Mouse (Mus musculus) cortical plate, adult 2 months (tissue): Measurements from ENCODE around the gene Pcgf2. TPM values are rescaled to one million over a fixed set of nuclear protein-coding genes. Genes with fewer than 3 reads are reported as not detected.

Experiments
- H3K27ac ChIP-seq: fragments of 200-500 bp; 2 replicates; pipeline ENCODE4 v1.5.1; 2012; ENCODE audit warnings: low read length, control low read depth, inconsistent platforms; ENCODE audit not compliant: insufficient read depth
- H3K4me1 ChIP-seq: fragments of 200-500 bp; 2 replicates; pipeline ENCODE4 v1.6.1; 2011; ENCODE audit warnings: low read length; ENCODE audit not compliant: control insufficient read depth, insufficient read depth
- H3K4me3 ChIP-seq: fragments of 200-500 bp; 2 replicates; pipeline ENCODE4 v1.5.1; 2011; ENCODE audit warnings: mild to moderate bottlenecking, low read length, control low read depth; ENCODE audit not compliant: insufficient read depth
- CTCF ChIP-seq: fragments of 200-500 bp; IDR thresholded peaks from 2 replicates; pipeline ENCODE4 v1.5.1; 2011; ENCODE audit warnings: mild to moderate bottlenecking, control low read depth, low read length; ENCODE audit not compliant: insufficient read depth; ENCODE audit errors: extremely low read depth
- POLR2A ChIP-seq: fragments of 200-500 bp; IDR thresholded peaks from 2 replicates; pipeline ENCODE4 v1.6.1; 2011; ENCODE audit warnings: mild to moderate bottlenecking, low read length, control low read depth; ENCODE audit not compliant: insufficient read depth; ENCODE audit errors: extremely low read depth
- polyA plus RNA-seq: library from polyadenylated mRNA; depleted of rRNA; stranded (reverse); fragments of >200 nt; gene quantifications from 2 replicates; pipeline ENCODE4 v1.2.3, GENCODE M21; 2012

Pcgf2 gene
- polyA plus RNA-seq, 1 experiment = 64.1 TPM

DNA sequence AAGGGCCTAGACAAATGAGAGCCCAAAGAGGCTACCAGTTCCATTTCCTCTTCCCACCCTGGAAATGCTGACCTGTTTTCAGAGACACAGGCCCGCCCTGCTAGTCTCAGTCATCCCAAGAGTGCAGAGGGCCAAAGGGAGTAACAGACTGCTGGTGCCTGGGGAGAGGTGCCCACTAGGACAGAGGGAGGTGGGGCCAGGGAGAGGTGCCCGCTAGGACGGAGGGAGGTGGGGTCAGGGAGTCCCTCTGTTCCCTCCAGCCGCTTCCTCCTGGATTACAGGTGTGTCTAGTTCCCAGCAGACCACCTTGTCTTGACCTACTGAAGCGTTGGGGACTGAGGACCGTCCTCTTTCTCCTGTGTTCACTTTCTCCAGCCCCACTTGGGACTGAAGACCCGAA, 15.5 kb downstream of the Pcgf2 start:
- no peak overlapping the region for H3K27ac ChIP-seq
- TF ChIP-seq POLR2A = 0 out of 2 replicates have a peak, but pooled peaks have one; percentile 7
- TF ChIP-seq CTCF = no peak
- H3K4me3 ChIP-seq = no peak overlapping the region
- H3K4me1 ChIP-seq = peaks cover 4% of the 10 kb centered on the region

DNA sequence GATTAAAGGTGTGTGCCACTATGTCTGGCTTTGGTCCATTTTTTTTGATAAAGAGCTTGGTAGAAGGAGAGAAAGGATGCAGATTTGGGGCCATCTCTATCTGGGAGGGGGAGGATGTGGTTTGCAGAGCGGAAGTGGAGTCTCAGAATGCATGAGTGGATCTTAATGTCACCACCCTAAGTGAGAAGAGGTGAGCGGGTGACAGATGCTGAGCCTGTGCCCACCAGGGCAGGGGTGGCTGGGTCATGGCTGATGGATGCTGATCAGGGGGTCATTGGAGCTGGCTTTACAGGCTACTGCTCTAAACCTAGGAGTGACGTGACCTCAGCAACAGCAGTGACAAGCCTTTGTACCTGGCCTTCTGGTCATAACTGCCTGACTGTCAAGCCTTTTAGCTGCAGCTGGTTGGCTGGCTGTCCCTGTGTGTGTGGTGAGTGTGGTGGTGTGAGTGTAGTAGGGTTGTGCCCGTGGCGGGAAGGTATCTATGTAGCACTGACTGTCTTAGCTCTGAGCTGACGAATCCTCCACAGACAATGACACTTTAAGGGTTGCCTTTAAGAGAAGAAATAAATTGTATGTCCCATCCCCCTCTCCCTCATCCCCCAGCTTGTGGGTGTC, 16.1 kb downstream of the Pcgf2 start:
- no peak overlapping the region for H3K27ac ChIP-seq
- peaks cover 4% of the 10 kb centered on the region for H3K4me1 ChIP-seq
- H3K4me3 ChIP-seq = no peak overlapping the region
- no peak for TF ChIP-seq CTCF
- no peak for TF ChIP-seq POLR2A

DNA sequence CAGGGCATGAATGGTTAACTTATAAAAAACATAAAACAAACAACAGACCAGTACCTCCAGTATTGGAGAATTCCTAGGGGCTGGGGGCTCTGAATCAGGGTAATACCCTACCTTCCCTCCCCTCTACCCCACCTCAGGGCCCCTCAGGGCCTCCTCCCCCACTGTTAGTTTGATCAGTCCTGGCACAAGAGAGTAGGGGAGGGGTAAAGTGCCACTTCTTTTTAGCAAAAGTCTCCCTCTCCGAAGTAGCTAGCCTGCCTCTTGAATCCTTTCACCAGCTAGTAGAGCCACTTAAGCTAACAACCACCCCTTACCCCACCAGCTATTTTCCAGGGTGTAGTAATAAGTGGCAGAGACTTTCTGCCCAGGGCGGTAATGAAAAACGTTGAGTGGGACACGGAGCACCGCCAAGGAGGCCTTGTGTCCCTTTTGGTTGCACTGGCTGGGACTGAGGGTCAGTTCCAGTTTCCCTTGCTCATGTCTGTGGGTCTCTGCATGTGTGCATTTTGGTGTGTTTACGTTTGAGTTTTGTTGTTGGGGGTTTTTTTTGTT, 17.7 kb downstream of the Pcgf2 start:
- H3K4me3 ChIP-seq = no peak overlapping the region
- TF ChIP-seq POLR2A = no peak
- no peak for TF ChIP-seq CTCF
- no peak overlapping the region for H3K27ac ChIP-seq

DNA sequence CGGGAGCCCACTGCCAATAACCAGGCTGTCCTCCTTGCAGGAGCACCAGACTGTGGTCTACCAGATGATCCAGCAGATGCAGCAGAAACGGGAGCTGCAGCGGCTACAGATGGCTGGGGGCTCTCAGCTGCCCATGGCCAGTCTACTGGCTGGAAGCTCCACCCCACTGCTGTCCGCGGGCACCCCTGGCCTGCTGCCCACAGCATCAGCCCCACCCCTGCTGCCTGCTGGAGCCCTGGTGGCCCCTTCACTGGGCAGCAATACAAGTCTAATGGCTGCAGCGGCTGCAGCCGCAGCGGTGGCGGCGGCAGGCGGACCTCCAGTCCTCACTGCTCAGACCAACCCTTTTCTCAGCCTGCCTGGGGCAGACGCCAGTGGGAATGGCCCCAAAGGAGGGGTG, 19.9 kb downstream of the Pcgf2 start:
- Histone ChIP-seq H3K27ac (no peak overlapping the region), H3K4me3 (no peak overlapping the region), H3K4me1 (no peaks in the 10 kb centered on the region)
- TF ChIP-seq CTCF = no peak
- TF ChIP-seq POLR2A = no peak

More for the DNA sequence above, 17.7 kb downstream of the Pcgf2 start:
- H3K4me1 ChIP-seq = peaks cover 4% of the 10 kb centered on the region

DNA sequence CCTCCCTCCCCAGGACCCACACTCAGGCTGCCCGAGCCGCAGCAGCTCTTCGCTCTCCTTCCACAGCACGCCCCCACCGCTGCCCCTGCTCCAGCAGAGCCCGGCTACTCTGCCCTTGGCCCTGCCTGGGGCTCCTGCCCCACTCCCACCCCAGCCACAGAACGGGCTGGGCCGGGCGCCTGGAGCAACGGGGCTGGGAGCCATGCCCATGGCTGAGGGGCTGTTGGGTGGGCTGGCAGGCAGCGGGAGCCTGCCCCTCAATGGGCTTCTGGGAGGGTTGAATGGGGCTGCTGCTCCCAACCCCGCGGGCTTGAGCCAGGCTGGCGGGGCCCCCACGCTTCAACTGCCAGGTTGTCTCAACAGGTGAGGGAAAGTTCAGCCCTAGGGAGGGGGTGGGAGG, 22.0 kb downstream of the Pcgf2 start:
- H3K4me1 ChIP-seq = no peaks in the 10 kb centered on the region
- H3K27ac ChIP-seq = no peak overlapping the region
- no peak for TF ChIP-seq POLR2A
- no peak for TF ChIP-seq CTCF
- H3K4me3 ChIP-seq = no peak overlapping the region

DNA sequence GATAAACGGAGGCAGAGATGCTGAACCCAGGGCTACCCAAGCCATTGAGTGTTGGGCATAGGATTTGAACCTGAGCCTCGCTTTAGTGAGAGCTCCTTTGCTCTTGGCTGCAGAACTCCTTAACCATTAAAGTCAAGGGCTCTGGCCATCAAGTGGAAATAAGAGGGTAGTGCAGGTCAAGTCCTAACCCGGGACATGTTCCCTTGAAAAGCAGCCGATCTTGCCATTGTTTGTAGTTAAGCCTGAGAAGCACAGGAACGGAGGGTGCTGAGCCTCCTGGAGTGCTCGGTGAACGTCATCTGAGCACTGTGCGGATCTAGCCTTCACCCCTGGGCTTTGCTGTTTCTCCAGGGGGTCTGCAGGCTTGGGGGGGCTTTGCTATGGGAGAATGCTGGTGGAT, 22.5 kb downstream of the Pcgf2 start:
- Histone ChIP-seq H3K27ac (no peak overlapping the region), H3K4me1 (no peaks in the 10 kb centered on the region), H3K4me3 (no peak overlapping the region)
- TF ChIP-seq POLR2A (no peak), CTCF (no peak)

DNA sequence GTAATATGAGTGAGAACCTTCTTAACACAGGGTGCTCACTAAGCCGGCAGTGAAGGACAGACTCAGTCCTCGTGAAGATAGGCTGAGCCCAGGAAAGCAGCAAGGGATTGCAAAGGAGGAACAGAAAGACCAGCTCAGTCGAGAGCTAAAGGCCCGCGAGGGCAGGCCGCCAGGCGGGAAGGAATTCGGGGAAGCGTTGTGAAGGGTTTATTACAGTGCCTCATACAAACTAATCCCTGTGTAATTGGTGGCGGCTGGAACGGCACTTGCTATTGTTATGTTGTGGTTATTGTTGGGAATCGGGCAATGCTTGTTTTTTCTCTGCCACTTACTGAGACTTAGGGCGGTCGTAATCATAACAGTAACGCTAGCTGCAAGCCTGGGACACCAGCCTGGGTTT, 22.9 kb downstream of the Pcgf2 start:
- H3K4me3 ChIP-seq = no peak overlapping the region
- no peaks in the 10 kb centered on the region for H3K4me1 ChIP-seq
- no peak overlapping the region for H3K27ac ChIP-seq
- TF ChIP-seq POLR2A (no peak), CTCF (no peak)

DNA sequence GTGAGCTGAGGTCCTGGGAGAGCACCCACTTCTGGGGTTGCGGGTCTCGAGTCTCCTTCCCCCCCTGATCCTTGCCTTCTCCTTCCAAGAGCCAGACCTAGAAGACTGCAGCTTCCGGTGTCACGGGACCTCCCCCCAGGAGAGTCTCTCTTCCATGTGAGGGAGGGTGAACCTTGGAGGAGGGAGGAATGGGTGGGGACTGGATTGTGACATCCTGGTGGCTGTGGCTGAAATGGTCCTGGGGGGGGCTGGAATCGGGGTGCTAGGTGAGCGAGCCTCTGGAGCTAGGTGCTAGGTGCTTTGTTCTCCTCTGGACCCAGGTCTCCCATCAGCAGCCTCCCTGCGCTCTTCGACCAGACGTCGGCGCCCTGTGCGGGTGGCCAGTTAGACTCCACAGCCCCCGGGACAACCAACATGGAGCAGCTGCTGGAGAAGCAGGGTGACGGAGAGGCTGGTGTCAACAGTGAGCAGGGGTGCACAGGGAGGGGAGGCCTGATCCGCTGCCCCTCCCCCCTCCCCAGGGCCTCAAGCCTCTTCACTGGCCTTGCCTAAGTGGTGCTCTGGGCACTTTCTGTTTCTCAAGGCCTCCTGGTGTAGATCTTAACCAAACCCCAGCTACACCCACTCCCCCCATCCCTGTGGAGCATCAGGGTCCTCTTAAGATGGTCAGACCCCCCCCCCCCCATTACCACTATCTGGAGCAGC, 24.1 kb downstream of the Pcgf2 start:
- TF ChIP-seq POLR2A = no peak
- no peak for TF ChIP-seq CTCF
- Histone ChIP-seq H3K4me3 (no peak overlapping the region), H3K4me1 (no peaks in the 10 kb centered on the region)

DNA sequence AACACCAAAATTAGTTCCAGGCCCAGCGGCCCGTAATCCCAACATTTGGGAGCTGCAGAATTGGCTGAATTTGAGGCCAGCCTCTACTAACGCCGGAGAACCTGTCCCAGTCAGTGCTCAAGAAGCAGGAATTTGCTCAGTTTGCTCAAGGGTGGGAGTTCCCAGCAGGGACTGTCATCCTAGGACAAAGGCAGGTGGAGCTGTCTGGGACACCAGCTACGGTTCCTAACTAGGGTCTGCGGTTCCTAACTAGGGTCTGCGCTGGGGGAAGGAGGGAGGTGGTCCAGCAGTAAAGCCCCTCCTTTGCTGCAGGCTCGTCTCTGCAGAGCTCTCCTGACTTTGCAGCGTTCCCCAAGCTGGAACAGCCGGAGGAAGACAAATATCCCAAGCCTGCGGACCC, 27.1 kb downstream of the Pcgf2 start:
- Histone ChIP-seq H3K27ac (no peak overlapping the region), H3K4me1 (peaks cover 17% of the 10 kb centered on the region), H3K4me3 (no peak overlapping the region)
- TF ChIP-seq POLR2A (no peak), CTCF (no peak)

More for the DNA sequence above, 24.1 kb downstream of the Pcgf2 start:
- no peak overlapping the region for H3K27ac ChIP-seq

DNA sequence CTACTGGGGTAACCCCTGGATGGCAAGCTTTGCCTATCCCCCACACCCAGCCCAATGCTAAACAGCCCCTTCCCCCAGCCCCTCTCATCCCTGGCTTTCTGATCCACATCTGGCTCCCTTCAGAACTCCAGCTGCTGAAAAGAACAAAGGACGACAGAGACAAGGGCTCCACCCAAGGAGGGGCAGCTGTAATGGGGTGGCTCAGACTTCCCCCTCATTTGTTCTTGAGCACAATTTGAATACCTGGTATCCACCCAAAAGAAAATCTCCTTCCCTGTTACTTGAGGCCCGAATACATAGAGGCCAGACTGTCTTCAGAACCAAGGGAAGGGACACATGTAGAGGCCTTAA, 29.1 kb downstream of the Pcgf2 start:
- Histone ChIP-seq H3K4me1 (peaks cover 19% of the 10 kb centered on the region), H3K27ac (no peak overlapping the region), H3K4me3 (no peak overlapping the region)
- TF ChIP-seq CTCF (no peak), POLR2A (no peak)
